In genomic region chr14:54463108-54463958, GRCm38 (mm10) we compare ENCODE assay signal across 8 mouse cellular contexts. TPM values are rescaled to one million over a fixed set of nuclear protein-coding genes. Genes with fewer than 3 reads are reported as not detected.
DNase-seq lines count a peak whose midpoint lies in the region; ATAC-seq and TF ChIP-seq lines count a peak whose summit lies in the region.

No protein-coding gene starts in this region.

- H3ac ChIP-seq in myocyte (ENCODE audit: control insufficient read depth, insufficient read length), result peak overlapping the region; percentile 30

- H3K4me1 ChIP-seq in embryonic facial prominence, embryonic 11.5 days (ENCODE audit: control insufficient read depth, insufficient read depth, low read length), result no peaks in the 10 kb centered on the region
- H3K4me1 ChIP-seq in intestine, embryonic 15.5 days (replicated peaks), result 0 out of 2 replicates have a peak, but pooled peaks cover 3% of the 10 kb centered on the region

- no peak for TF ChIP-seq CTCF in left cerebral cortex, adult 2 months (IDR thresholded peaks at IDR 0.05)

- peak overlapping the region; percentile 86 for H3K4me2 ChIP-seq in embryonic facial prominence, embryonic 11.5 days (ENCODE audit: low read depth, low read length)
- H3K4me2 ChIP-seq in intestine, embryonic 15.5 days (replicated peaks), result peak overlapping the region; percentile 72
- peak overlapping the region; percentile 72 for H3K4me2 ChIP-seq in myocyte (ENCODE audit: low read depth)

- no peaks in the 10 kb centered on the region for H3K27me3 ChIP-seq in embryonic facial prominence, embryonic 11.5 days (ENCODE audit: control insufficient read depth, insufficient read depth, low read length)
- no peaks in the 10 kb centered on the region for H3K27me3 ChIP-seq in intestine, embryonic 15.5 days (replicated peaks)
- no peaks in the 10 kb centered on the region for H3K27me3 ChIP-seq in myocyte (ENCODE audit: control insufficient read depth, insufficient read depth, insufficient read length)

- peak overlapping the region; percentile 44; the same call in 1 of the 2 replicates for H3K9ac ChIP-seq in embryonic facial prominence, embryonic 11.5 days (replicated peaks; ENCODE audit: low read length)
- peak overlapping the region; percentile 78; the same call in 1 of the 2 replicates for H3K9ac ChIP-seq in intestine, embryonic 15.5 days

- DNase-seq in left cerebral cortex, adult 2 months (ENCODE audit: extremely low spot score in 1 of 2, low spot score in 2 of 2), result no peak
- DNase-seq in left cerebral cortex, adult 18-20 months (ENCODE audit: low spot score in 2 of 2), result no peak
- DNase-seq in embryonic facial prominence, embryonic 11.5 days (ENCODE audit: low spot score), result no peak
- no peak for DNase-seq in cerebellum, postnatal 25 days
- DNase-seq in layer of hippocampus, postnatal 14 days (ENCODE audit: low spot score in 2 of 2), result no peak
- DNase-seq in kidney, postnatal 25 days, result no peak

- peak overlapping the region; percentile 88 for H3K4me3 ChIP-seq in left cerebral cortex, adult 2 months
- H3K4me3 ChIP-seq in embryonic facial prominence, embryonic 11.5 days (ENCODE audit: low read depth, low read length), result peak overlapping the region; percentile 82
- peak overlapping the region; percentile 92 for H3K4me3 ChIP-seq in intestine, embryonic 15.5 days (replicated peaks)
- peak overlapping the region; percentile 33 for H3K4me3 ChIP-seq in myocyte

- no peaks in the 10 kb centered on the region for H3K9me3 ChIP-seq in embryonic facial prominence, embryonic 11.5 days (replicated peaks; ENCODE audit: control insufficient read depth, low read length)
- no peaks in the 10 kb centered on the region for H3K9me3 ChIP-seq in intestine, embryonic 15.5 days

- TF ChIP-seq POLR2A in myocyte (IDR thresholded peaks at IDR 0.05; ENCODE audit: insufficient read length, low read depth), result no peak

- H3K79me2 ChIP-seq in myocyte (ENCODE audit: control insufficient read depth, insufficient read depth), result peaks cover 6% of the 10 kb centered on the region

- 15% methylated on average over 12 of the region's 12 CpGs for WGBS in embryonic facial prominence, embryonic 11.5 days
- WGBS in intestine, embryonic 15.5 days, result 13% methylated on average over 12 of the region's 12 CpGs

- peak overlapping the region; percentile 75 for H3K27ac ChIP-seq in left cerebral cortex, adult 2 months
- no peak overlapping the region for H3K27ac ChIP-seq in embryonic facial prominence, embryonic 11.5 days (replicated peaks; ENCODE audit: low read depth, low read length)
- peak overlapping the region; percentile 85 for H3K27ac ChIP-seq in intestine, embryonic 15.5 days

- H3K36me3 ChIP-seq in embryonic facial prominence, embryonic 11.5 days (replicated peaks; ENCODE audit: control insufficient read depth, insufficient read depth, low read depth, low read length), result no peaks in the 10 kb centered on the region; the same call in 1 of the 2 replicates
- 0 out of 2 replicates have a peak, but pooled peaks cover 8% of the 10 kb centered on the region for H3K36me3 ChIP-seq in intestine, embryonic 15.5 days
- peaks cover 15% of the 10 kb centered on the region for H3K36me3 ChIP-seq in myocyte (ENCODE audit: control insufficient read depth, insufficient read depth)

- peak; percentile 18 for ATAC-seq in embryonic facial prominence, embryonic 11.5 days (replicated peaks; ENCODE audit: insufficient number of reproducible peaks, low FRiP score, low TSS enrichment, low read depth)
- peak; percentile 57 for ATAC-seq in intestine, embryonic 15.5 days

- intact Hi-C loops in left cerebral cortex, adult 2 months (cut with DNase I), result no loop called here

TF ChIP-seq in myocyte, 11 proteins besides CTCF, POLR2A, EP300 and RAD21:
- TF ChIP-seq TCF3 (IDR thresholded peaks at IDR 0.05; ENCODE audit: insufficient read length, low read depth) (no peak), MAX (IDR thresholded peaks at IDR 0.05; ENCODE audit: low read depth) (no peak), E2F4 (IDR thresholded peaks at IDR 0.05; ENCODE audit: insufficient read depth) (no peak), REST (IDR thresholded peaks at IDR 0.05; ENCODE audit: insufficient read depth, insufficient read length) (no peak), MYOD1 (IDR thresholded peaks at IDR 0.05; ENCODE audit: control insufficient read depth in 1 of 3, insufficient read length in 2 of 3, low read depth in 2 of 3) (no peak), SRF (IDR thresholded peaks at IDR 0.05; ENCODE audit: control insufficient read depth, insufficient read length, low read depth) (no peak), MYOG (IDR thresholded peaks at IDR 0.05; ENCODE audit: control insufficient read depth in 1 of 3, insufficient read depth in 1 of 3, insufficient read length in 2 of 3, low read depth in 2 of 3) (no peak), CEBPB (IDR thresholded peaks at IDR 0.05; ENCODE audit: insufficient read depth, poor library complexity, severe bottlenecking) (no peak), POLR2AphosphoS2 (IDR thresholded peaks at IDR 0.05; ENCODE audit: insufficient read length, low read depth) (no peak), TCF12 (IDR thresholded peaks at IDR 0.05; ENCODE audit: insufficient read depth, poor library complexity, severe bottlenecking) (no peak)

RNA-seq across cellular contexts. Expression of gene Lrp10, which starts 0.6 kb away (rescaled TPM):
- 10 to 100 TPM; 18.9 to 25.0 TPM for total RNA-seq in left cerebral cortex, adult 2 months (2021)
- total RNA-seq in left cerebral cortex, adult 18-20 months (2021), result 10 to 100 TPM; 21.1 to 22.2 TPM
- 13.9 and 16.2 TPM in 2 replicates for polyA plus RNA-seq in embryonic facial prominence, embryonic 11.5 days (2014; fragmentation: Nextera tagmentation; extraction: Ambion mirVana)
- polyA plus RNA-seq in intestine, embryonic 15.5 days (2015; fragmentation: Nextera tagmentation; extraction: Ambion mirVana), result 57.2 and 60.6 TPM in 2 replicates
- 81.8 TPM for polyA plus RNA-seq in myocyte (2012; fragmentation: generic; extraction: Trizol)
- 10 to 100 TPM; 40.3 to 45.1 TPM for total RNA-seq in layer of hippocampus, postnatal 14 days (2021)

RNA-seq across cellular contexts. Expression of gene Rem2, which starts 12.6 kb away (rescaled TPM):
- total RNA-seq in left cerebral cortex, adult 2 months (2021), result 1 to 10 TPM; 3.2 to 7.2 TPM
- total RNA-seq in left cerebral cortex, adult 18-20 months (2021), result 1 to 10 TPM; 4.2 to 7.5 TPM
- 6.5 and 8.0 TPM in 2 replicates for polyA plus RNA-seq in embryonic facial prominence, embryonic 11.5 days (2014; fragmentation: Nextera tagmentation; extraction: Ambion mirVana)
- 1.6 and 1.9 TPM in 2 replicates for polyA plus RNA-seq in intestine, embryonic 15.5 days (2015; fragmentation: Nextera tagmentation; extraction: Ambion mirVana)
- 0.20 TPM for polyA plus RNA-seq in myocyte (2012; fragmentation: generic; extraction: Trizol)
- total RNA-seq in layer of hippocampus, postnatal 14 days (2021), result 10 to 100 TPM; 31.3 to 33.2 TPM

RNA-seq across cellular contexts. Expression of gene Mmp14, which starts 31.9 kb away (rescaled TPM):
- 10 to 100 TPM; 10.3 to 13.8 TPM for total RNA-seq in left cerebral cortex, adult 2 months (2021)
- 10 to 100 TPM; 12.0 to 12.6 TPM for total RNA-seq in left cerebral cortex, adult 18-20 months (2021)
- 91.1 and 93.2 TPM in 2 replicates for polyA plus RNA-seq in embryonic facial prominence, embryonic 11.5 days (2014; fragmentation: Nextera tagmentation; extraction: Ambion mirVana)
- 110 and 112 TPM in 2 replicates for polyA plus RNA-seq in intestine, embryonic 15.5 days (2015; fragmentation: Nextera tagmentation; extraction: Ambion mirVana)
- 108 TPM for polyA plus RNA-seq in myocyte (2012; fragmentation: generic; extraction: Trizol)
- total RNA-seq in layer of hippocampus, postnatal 14 days (2021), result 10 to 100 TPM; 20.0 to 29.8 TPM

RNA-seq across cellular contexts. Expression of gene Mrpl52, which starts 36.6 kb away (rescaled TPM):
- 10 to 100 TPM; 78.6 to 79.2 TPM for total RNA-seq in left cerebral cortex, adult 2 months (2021)
- total RNA-seq in left cerebral cortex, adult 18-20 months (2021), result 10 to 100 TPM; 89.2 to 93.8 TPM
- polyA plus RNA-seq in embryonic facial prominence, embryonic 11.5 days (2014; fragmentation: Nextera tagmentation; extraction: Ambion mirVana), result 214 and 235 TPM in 2 replicates
- polyA plus RNA-seq in intestine, embryonic 15.5 days (2015; fragmentation: Nextera tagmentation; extraction: Ambion mirVana), result 270 and 308 TPM in 2 replicates
- polyA plus RNA-seq in myocyte (2012; fragmentation: generic; extraction: Trizol), result 483 TPM
- 10 to 100 TPM; 92.7 to 96.6 TPM for total RNA-seq in layer of hippocampus, postnatal 14 days (2021)

RNA-seq across cellular contexts. Expression of gene Slc7a7, which starts 45.8 kb away (rescaled TPM):
- total RNA-seq in left cerebral cortex, adult 2 months (2021), result 1 to 10 TPM; 1.6 to 3.4 TPM
- total RNA-seq in left cerebral cortex, adult 18-20 months (2021), result 1 to 10 TPM; 2.3 to 4.0 TPM
- polyA plus RNA-seq in embryonic facial prominence, embryonic 11.5 days (2014; fragmentation: Nextera tagmentation; extraction: Ambion mirVana), result 2.9 and 4.6 TPM in 2 replicates
- 51.0 and 56.3 TPM in 2 replicates for polyA plus RNA-seq in intestine, embryonic 15.5 days (2015; fragmentation: Nextera tagmentation; extraction: Ambion mirVana)
- 6.8 TPM for polyA plus RNA-seq in myocyte (2012; fragmentation: generic; extraction: Trizol)
- 1 to 10 TPM; 2.4 to 2.5 TPM for total RNA-seq in layer of hippocampus, postnatal 14 days (2021)

Comparison
In these comparisons a context has a peak if more than half of its experiments do, and no peak if none do; other contexts are left out.
1. H3K4me3 ChIP-seq: peak in every context shown above with its lines; median percentile 92 in intestine, embryonic 15.5 days; 88 in left cerebral cortex, adult 2 months; 82 in embryonic facial prominence, embryonic 11.5 days; 33 in myocyte.